11 mouse cellular contexts compared by ENCODE assay signal in genomic region chr4:123228270-123228669, GRCm38 (mm10). TPM values are rescaled to one million over a fixed set of nuclear protein-coding genes. Genes with fewer than 3 reads are reported as not detected.
A peak's percentile ranks its signal among the peaks of the same experiment; 100 is the strongest.
DNase-seq lines count a peak whose midpoint lies in the region; ATAC-seq and TF ChIP-seq lines count a peak whose summit lies in the region.
"Had no signal": no experiment of that assay in that cellular context is flagged by ENCODE, and none has a peak within 500 bp of the region (broad histone marks: within the 10 kb centered on the region; RNA-seq: fewer than 3 reads in every experiment).

No protein-coding gene starts in this region.

- H3ac ChIP-seq in C2C12 (ENCODE audit: control insufficient read depth, insufficient read length, low read depth): no peak overlapping the region

- 11% methylated on average over 2 of the region's 2 CpGs for WGBS in embryonic facial prominence, embryonic 11.5 days
- 21% methylated on average over 2 of the region's 2 CpGs for WGBS in lung, embryonic 16.5 days

- intact Hi-C loops in heart, postnatal 10 days (cut with DNase I): no loop called here
- intact Hi-C loops in left cerebral cortex, adult 2 months (cut with DNase I): no loop called here

- DNase-seq in embryonic facial prominence, embryonic 11.5 days (ENCODE audit: low spot score): peak; percentile 38
- peak; percentile 85 to 86 for DNase-seq in heart, postnatal 10 days
- DNase-seq in ovary, postnatal 10 days (ENCODE audit: low spot score): no peak
- DNase-seq in frontal cortex, postnatal 10 days (ENCODE audit: low spot score in 2 of 2): no peak
- no peak for DNase-seq in left cerebral cortex, adult 2 months (ENCODE audit: extremely low spot score in 1 of 2, low spot score in 2 of 2)
- no peak for DNase-seq in cerebellum, adult 8-10 months
- DNase-seq: thymus, postnatal 25 days had no signal

- H3K9ac ChIP-seq in embryonic facial prominence, embryonic 11.5 days (replicated peaks; ENCODE audit: low read length): no peak overlapping the region
- no peak overlapping the region for H3K9ac ChIP-seq in lung, embryonic 16.5 days (ENCODE audit: low read length)

- TF ChIP-seq CTCF in C2C12 (IDR thresholded peaks at IDR 0.05; ENCODE audit: control insufficient read depth, insufficient read depth, insufficient read length): no peak
- TF ChIP-seq CTCF in left cerebral cortex, adult 2 months (IDR thresholded peaks at IDR 0.05): no peak

- no peak overlapping the region for H3K4me2 ChIP-seq in embryonic facial prominence, embryonic 11.5 days (ENCODE audit: low read depth, low read length)
- no peak overlapping the region for H3K4me2 ChIP-seq in lung, embryonic 16.5 days (ENCODE audit: low read depth, low read length)

- no peaks in the 10 kb centered on the region for H3K36me3 ChIP-seq in C2C12 (ENCODE audit: control insufficient read depth, insufficient read depth)
- H3K36me3 ChIP-seq in embryonic facial prominence, embryonic 11.5 days (replicated peaks; ENCODE audit: control insufficient read depth, insufficient read depth, low read depth, low read length): no peaks in the 10 kb centered on the region
- H3K36me3 ChIP-seq in lung, embryonic 16.5 days (ENCODE audit: control insufficient read depth, insufficient read depth, low read length): no peaks in the 10 kb centered on the region

- H3K4me3 ChIP-seq in C2C12 (ENCODE audit: insufficient read depth, poor library complexity, severe bottlenecking): no peak overlapping the region
- no peak overlapping the region for H3K4me3 ChIP-seq in embryonic facial prominence, embryonic 11.5 days (ENCODE audit: low read depth, low read length)
- H3K4me3 ChIP-seq in lung, embryonic 16.5 days (ENCODE audit: low read length): no peak overlapping the region
- H3K4me3 ChIP-seq in left cerebral cortex, adult 2 months: no peak overlapping the region

- peaks cover 2% of the 10 kb centered on the region for H3K4me1 ChIP-seq in embryonic facial prominence, embryonic 11.5 days (ENCODE audit: control insufficient read depth, insufficient read depth, low read length)
- H3K4me1 ChIP-seq in lung, embryonic 16.5 days (replicated peaks; ENCODE audit: control insufficient read depth, insufficient read depth, low read length): peaks cover 16% of the 10 kb centered on the region

- H3K27me3 ChIP-seq in C2C12 (ENCODE audit: control insufficient read depth, insufficient read depth, insufficient read length): no peaks in the 10 kb centered on the region
- H3K27me3 ChIP-seq in embryonic facial prominence, embryonic 11.5 days (ENCODE audit: control insufficient read depth, insufficient read depth, low read length): peaks cover 3% of the 10 kb centered on the region; the same call in 1 of the 2 replicates
- peaks cover 8% of the 10 kb centered on the region; the same call in 1 of the 2 replicates for H3K27me3 ChIP-seq in lung, embryonic 16.5 days (ENCODE audit: control insufficient read depth, insufficient read depth, low read depth, low read length)

- H3K27ac ChIP-seq in embryonic facial prominence, embryonic 11.5 days (replicated peaks; ENCODE audit: low read depth, low read length): no peak overlapping the region
- H3K27ac ChIP-seq in lung, embryonic 16.5 days (ENCODE audit: low read length): peak overlapping the region; percentile 45
- no peak overlapping the region for H3K27ac ChIP-seq in left cerebral cortex, adult 2 months

- no peaks in the 10 kb centered on the region for H3K79me3 ChIP-seq in C2C12 (ENCODE audit: low read depth)

- ATAC-seq in embryonic facial prominence, embryonic 11.5 days (replicated peaks; ENCODE audit: insufficient number of reproducible peaks, low FRiP score, low TSS enrichment, low read depth): no peak
- peak; percentile 79 for ATAC-seq in lung, embryonic 16.5 days (ENCODE audit: low read depth)

- no peaks in the 10 kb centered on the region for H3K9me3 ChIP-seq in embryonic facial prominence, embryonic 11.5 days (replicated peaks; ENCODE audit: control insufficient read depth, low read length)
- H3K9me3 ChIP-seq in lung, embryonic 16.5 days (ENCODE audit: control insufficient read depth, low read length): no peaks in the 10 kb centered on the region

- no peaks in the 10 kb centered on the region for H3K79me2 ChIP-seq in C2C12 (ENCODE audit: control insufficient read depth, insufficient read depth)

TF ChIP-seq in C2C12, 6 proteins besides CTCF, POLR2A, EP300 and RAD21:
- peak; percentile 66 for TF ChIP-seq MAX (IDR thresholded peaks at IDR 0.05)
- TF ChIP-seq USF1 (IDR thresholded peaks at IDR 0.05; ENCODE audit: low read depth): no peak
- peak; percentile 100 for TF ChIP-seq MYOD1 (IDR thresholded peaks at IDR 0.05; ENCODE audit: control insufficient read depth, insufficient read length, low read depth)
- TF ChIP-seq MYOG (IDR thresholded peaks at IDR 0.05; ENCODE audit: control insufficient read depth, extremely low read depth, insufficient read length): peak; percentile 96
- no peak for TF ChIP-seq CEBPB (IDR thresholded peaks at IDR 0.05; ENCODE audit: low read depth)
- no peak for TF ChIP-seq FOSL1 (IDR thresholded peaks at IDR 0.05; ENCODE audit: insufficient read depth, low read length, poor library complexity, severe bottlenecking)

RNA-seq across cellular contexts. Expression of gene Heyl, which starts 5.1 kb away (rescaled TPM):
- 0.61 TPM for polyA plus RNA-seq in C2C12 (2012; fragmentation: generic; extraction: Trizol)
- polyA plus RNA-seq in embryonic facial prominence, embryonic 11.5 days (2014; fragmentation: Nextera tagmentation; extraction: Ambion mirVana): 8.0 and 8.1 TPM in 2 replicates
- 10 to 100 TPM; 31.6 to 34.3 TPM for total RNA-seq in heart, postnatal 10 days (2021)
- 26.2 and 31.8 TPM in 2 replicates for polyA plus RNA-seq in lung, embryonic 16.5 days (2015; fragmentation: Nextera tagmentation; extraction: Ambion mirVana)
- total RNA-seq in left cerebral cortex, adult 2 months (2021): 1 to 10 TPM; 2.7 to 3.9 TPM
- total RNA-seq: ES-E14 had no signal

RNA-seq across cellular contexts. Expression of gene Nt5c1a, which starts 27.0 kb away (rescaled TPM):
- polyA plus RNA-seq in C2C12 (2012; fragmentation: generic; extraction: Trizol): not detected
- polyA plus RNA-seq in embryonic facial prominence, embryonic 11.5 days (2014; fragmentation: Nextera tagmentation; extraction: Ambion mirVana): not detected in 2 replicates
- 10 to 100 TPM; 33.4 to 35.0 TPM for total RNA-seq in heart, postnatal 10 days (2021)
- polyA plus RNA-seq in lung, embryonic 16.5 days (2015; fragmentation: Nextera tagmentation; extraction: Ambion mirVana): 0.18 TPM in 1 of 2 replicates, not detected in the other
- total RNA-seq in left cerebral cortex, adult 2 months (2021): 10 to 100 TPM in 1 of 2 experiments, 1 to 10 TPM in 1; 9.3 to 11.4 TPM
- total RNA-seq: ES-E14 had no signal
- polyA plus RNA-seq: neural tube, embryonic 11.5 days had no signal

RNA-seq across cellular contexts. Expression of gene Pabpc4, which starts 33.9 kb away (rescaled TPM):
- polyA plus RNA-seq in C2C12 (2012; fragmentation: generic; extraction: Trizol): 175 TPM
- 43.0 and 44.0 TPM in 2 replicates for polyA plus RNA-seq in embryonic facial prominence, embryonic 11.5 days (2014; fragmentation: Nextera tagmentation; extraction: Ambion mirVana)
- total RNA-seq in heart, postnatal 10 days (2021): 100 to 1,000 TPM; 259 to 282 TPM
- polyA plus RNA-seq in lung, embryonic 16.5 days (2015; fragmentation: Nextera tagmentation; extraction: Ambion mirVana): 25.4 and 28.2 TPM in 2 replicates
- 10 to 100 TPM; 44.9 to 45.4 TPM for total RNA-seq in left cerebral cortex, adult 2 months (2021)

RNA-seq across cellular contexts. Expression of gene Hpcal4, which starts 45.2 kb away (rescaled TPM):
- polyA plus RNA-seq in C2C12 (2012; fragmentation: generic; extraction: Trizol): not detected
- polyA plus RNA-seq in embryonic facial prominence, embryonic 11.5 days (2014; fragmentation: Nextera tagmentation; extraction: Ambion mirVana): 0.84 and 1.6 TPM in 2 replicates
- total RNA-seq in heart, postnatal 10 days (2021): under 1 TPM; 0.40 to 0.89 TPM
- polyA plus RNA-seq in lung, embryonic 16.5 days (2015; fragmentation: Nextera tagmentation; extraction: Ambion mirVana): 0.16 and 0.19 TPM in 2 replicates
- 100 to 1,000 TPM; 530 to 532 TPM for total RNA-seq in left cerebral cortex, adult 2 months (2021)

Comparison
In these comparisons a context has a peak if more than half of its experiments do, and no peak if none do; other contexts are left out.
1. DNase-seq: peak in embryonic facial prominence, embryonic 11.5 days (single experiment) and heart, postnatal 10 days (2 of 2); none in ovary, postnatal 10 days (single experiment), frontal cortex, postnatal 10 days (0 of 2), left cerebral cortex, adult 2 months (0 of 2) and cerebellum, adult 8-10 months (single experiment).